Comparison of ENCODE assay signal across 8 mouse cellular contexts in genomic region chr1:171412446-171412845, GRCm38 (mm10). TPM values are rescaled to one million over a fixed set of nuclear protein-coding genes. Genes with fewer than 3 reads are reported as not detected.
A peak's percentile ranks its signal among the peaks of the same experiment; 100 is the strongest.
DNase-seq lines count a peak whose midpoint lies in the region; ATAC-seq lines count a peak whose summit lies in the region.

No protein-coding gene starts in this region.

- H3K27ac ChIP-seq in embryonic facial prominence, embryonic 13.5 days: peak overlapping the region; percentile 95
- peak overlapping the region; percentile 97 for H3K27ac ChIP-seq in hindbrain, embryonic 13.5 days

- H3K4me1 ChIP-seq in embryonic facial prominence, embryonic 13.5 days: peaks cover 20% of the 10 kb centered on the region
- peaks cover 22% of the 10 kb centered on the region for H3K4me1 ChIP-seq in hindbrain, embryonic 13.5 days (replicated peaks)

- WGBS in embryonic facial prominence, embryonic 13.5 days: 43% methylated on average over 3 of the region's 3 CpGs
- 25% methylated on average over 3 of the region's 3 CpGs for WGBS in hindbrain, embryonic 13.5 days

- H3K9ac ChIP-seq in embryonic facial prominence, embryonic 13.5 days: peak overlapping the region; percentile 94
- H3K9ac ChIP-seq in hindbrain, embryonic 13.5 days: peak overlapping the region; percentile 98

- no peak for ATAC-seq in embryonic facial prominence, embryonic 13.5 days (ENCODE audit: insufficient number of reproducible peaks, insufficient read depth, low FRiP score, low TSS enrichment, low read depth)
- ATAC-seq in hindbrain, embryonic 13.5 days (ENCODE audit: low FRiP score): 0 out of 2 replicates have a peak, but pooled peaks have one; percentile 9

- peak overlapping the region; percentile 89 for H3K4me3 ChIP-seq in embryonic facial prominence, embryonic 13.5 days
- peak overlapping the region; percentile 92 for H3K4me3 ChIP-seq in hindbrain, embryonic 13.5 days

- DNase-seq in kidney, postnatal 14 days: peak; percentile 28
- no peak for DNase-seq in kidney, adult 9 months
- DNase-seq in ES-CJ7 (ENCODE audit: low read depth, low spot score): peak; percentile 37
- DNase-seq in lung, postnatal 36 days: peak; percentile 43
- no peak for DNase-seq in urinary bladder, adult 18-20 months (ENCODE audit: low spot score in 2 of 2)
- DNase-seq in cerebellum, postnatal 36 days: no peak

- H3K4me2 ChIP-seq in embryonic facial prominence, embryonic 13.5 days: peak overlapping the region; percentile 71
- peak overlapping the region; percentile 60 for H3K4me2 ChIP-seq in hindbrain, embryonic 13.5 days

- peaks cover 18% of the 10 kb centered on the region for H3K27me3 ChIP-seq in embryonic facial prominence, embryonic 13.5 days
- peaks cover 20% of the 10 kb centered on the region for H3K27me3 ChIP-seq in hindbrain, embryonic 13.5 days

- H3K36me3 ChIP-seq in embryonic facial prominence, embryonic 13.5 days: peaks cover 28% of the 10 kb centered on the region
- H3K36me3 ChIP-seq in hindbrain, embryonic 13.5 days: peaks cover 29% of the 10 kb centered on the region

- no peaks in the 10 kb centered on the region for H3K9me3 ChIP-seq in embryonic facial prominence, embryonic 13.5 days
- no peaks in the 10 kb centered on the region for H3K9me3 ChIP-seq in hindbrain, embryonic 13.5 days

RNA-seq across cellular contexts. Expression of gene Usf1, which starts 1.3 kb away (rescaled TPM):
- polyA plus RNA-seq in embryonic facial prominence, embryonic 13.5 days (2015; fragmentation: Nextera tagmentation; extraction: Ambion mirVana): 95.6 and 108 TPM in 2 replicates
- polyA plus RNA-seq in hindbrain, embryonic 13.5 days (2015; fragmentation: Nextera tagmentation; extraction: Ambion mirVana): 202 and 209 TPM in 2 replicates

RNA-seq across cellular contexts. Expression of gene Tstd1, which starts 6.2 kb away (rescaled TPM):
- 8.1 and 8.5 TPM in 2 replicates for polyA plus RNA-seq in embryonic facial prominence, embryonic 13.5 days (2015; fragmentation: Nextera tagmentation; extraction: Ambion mirVana)
- 10.0 and 11.7 TPM in 2 replicates for polyA plus RNA-seq in hindbrain, embryonic 13.5 days (2015; fragmentation: Nextera tagmentation; extraction: Ambion mirVana)

RNA-seq across cellular contexts. Expression of gene Arhgap30, which starts 23.7 kb away (rescaled TPM):
- polyA plus RNA-seq in embryonic facial prominence, embryonic 13.5 days (2015; fragmentation: Nextera tagmentation; extraction: Ambion mirVana): 1.1 and 1.3 TPM in 2 replicates
- polyA plus RNA-seq in hindbrain, embryonic 13.5 days (2015; fragmentation: Nextera tagmentation; extraction: Ambion mirVana): 1.00 and 1.0 TPM in 2 replicates

RNA-seq across cellular contexts. Expression of gene F11r, which starts 24.9 kb away (rescaled TPM):
- 39.2 TPM in 2 replicates for polyA plus RNA-seq in embryonic facial prominence, embryonic 13.5 days (2015; fragmentation: Nextera tagmentation; extraction: Ambion mirVana)
- polyA plus RNA-seq in hindbrain, embryonic 13.5 days (2015; fragmentation: Nextera tagmentation; extraction: Ambion mirVana): 12.2 and 13.3 TPM in 2 replicates

RNA-seq across cellular contexts. Expression of gene Nectin4, which starts 42.5 kb away (rescaled TPM):
- 19.0 and 21.6 TPM in 2 replicates for polyA plus RNA-seq in embryonic facial prominence, embryonic 13.5 days (2015; fragmentation: Nextera tagmentation; extraction: Ambion mirVana)
- polyA plus RNA-seq in hindbrain, embryonic 13.5 days (2015; fragmentation: Nextera tagmentation; extraction: Ambion mirVana): 1.4 and 1.7 TPM in 2 replicates

Comparison
In these comparisons a context has a peak if more than half of its experiments do, and no peak if none do; other contexts are left out.
1. DNase-seq: peak in kidney, postnatal 14 days (single experiment), ES-CJ7 (single experiment) and lung, postnatal 36 days (single experiment); none in kidney, adult 9 months (single experiment), urinary bladder, adult 18-20 months (0 of 2) and cerebellum, postnatal 36 days (0 of 2).